Mouse (Mus musculus): ENCODE results near the gene Fap.

The Fap gene

GRCm38 (mm10) chr2:62573753-62574159 is at the start of gene Fap:
Fap (minus strand) TSS chr2:62574075.
- DNase-seq (ENCODE audit: low spot score in 2 of 2), result no peak

- DNase-seq (ENCODE audit: low spot score in 2 of 2), result no peak
Observed at GRCm38 (mm10) chr2:62623024-62623441, 49.2 kb upstream of the Fap start.

DNA sequence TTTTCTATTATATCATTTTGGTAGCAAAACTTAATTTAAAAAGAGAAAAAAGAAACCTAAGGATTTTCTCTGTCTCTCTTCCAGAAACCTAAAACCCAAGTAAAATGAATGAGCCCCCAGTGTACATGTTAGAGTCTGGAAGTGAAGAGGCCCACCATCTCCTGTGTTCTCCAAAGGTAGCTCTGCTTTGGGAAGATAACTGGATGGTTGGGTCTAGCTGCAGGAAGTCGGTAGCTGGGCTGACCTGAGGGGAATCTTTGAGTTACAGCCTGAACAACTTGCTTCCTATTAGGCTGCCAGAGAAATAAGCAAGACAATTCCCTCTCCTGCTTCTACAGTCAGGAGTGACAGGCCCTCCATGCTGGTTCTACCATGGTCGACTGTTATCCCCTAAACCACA is 45.8 kb upstream of the Fap start:
- DNase-seq (ENCODE audit: low spot score in 2 of 2), result no peak

- DNase-seq (ENCODE audit: low spot score in 2 of 2), result no peak
Observed at GRCm38 (mm10) chr2:62618934-62619341, 45.1 kb upstream of the Fap start.

- no peak for DNase-seq (ENCODE audit: low spot score in 2 of 2)
Observed at GRCm38 (mm10) chr2:62613133-62613532, 39.3 kb upstream of the Fap start.

GRCm38 (mm10) chr2:62606205-62606604 is 32.3 kb upstream of the Fap start:
- no peak for DNase-seq (ENCODE audit: low spot score in 2 of 2)

DNA sequence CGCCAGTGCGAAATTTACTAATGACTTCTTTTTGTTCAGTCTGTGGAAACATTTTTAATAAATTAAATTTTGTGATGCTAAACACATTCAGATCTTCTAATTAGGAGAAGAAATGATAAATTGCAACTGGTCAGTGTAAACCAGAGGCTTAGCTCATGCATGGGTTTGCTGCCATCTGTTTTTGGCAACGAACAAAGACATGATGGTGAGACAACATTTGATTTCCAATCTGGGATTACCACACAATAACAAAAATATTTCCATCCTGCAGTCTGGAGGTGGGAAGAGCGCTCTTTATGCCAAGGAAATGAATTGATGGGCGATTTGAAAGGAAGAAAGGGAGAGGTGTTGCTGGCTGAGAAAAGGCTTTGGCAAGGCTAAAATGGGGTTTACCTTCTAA is 29.7 kb upstream of the Fap start:
- no peak for DNase-seq (ENCODE audit: low spot score in 2 of 2)

DNA sequence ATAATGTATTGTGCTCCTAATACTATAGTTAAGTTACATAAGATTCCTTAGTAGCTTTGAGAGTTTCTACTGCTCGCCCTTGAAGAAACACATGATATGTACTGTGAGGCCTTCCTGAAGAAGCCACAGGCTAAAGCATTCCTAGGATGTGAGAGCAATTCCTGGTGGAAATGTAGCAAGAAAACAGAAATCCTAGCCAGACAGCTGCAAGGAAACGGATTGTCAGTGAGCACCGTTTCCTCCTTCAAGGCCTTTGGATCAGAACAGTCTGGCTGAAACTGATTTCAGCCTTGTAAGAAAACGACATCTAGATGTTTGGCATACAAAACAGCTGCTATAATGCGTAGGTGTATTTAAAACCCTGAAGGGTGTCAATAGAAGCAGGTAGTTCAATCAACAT is 22.7 kb upstream of the Fap start:
- no peak for DNase-seq (ENCODE audit: low spot score in 2 of 2)

DNA sequence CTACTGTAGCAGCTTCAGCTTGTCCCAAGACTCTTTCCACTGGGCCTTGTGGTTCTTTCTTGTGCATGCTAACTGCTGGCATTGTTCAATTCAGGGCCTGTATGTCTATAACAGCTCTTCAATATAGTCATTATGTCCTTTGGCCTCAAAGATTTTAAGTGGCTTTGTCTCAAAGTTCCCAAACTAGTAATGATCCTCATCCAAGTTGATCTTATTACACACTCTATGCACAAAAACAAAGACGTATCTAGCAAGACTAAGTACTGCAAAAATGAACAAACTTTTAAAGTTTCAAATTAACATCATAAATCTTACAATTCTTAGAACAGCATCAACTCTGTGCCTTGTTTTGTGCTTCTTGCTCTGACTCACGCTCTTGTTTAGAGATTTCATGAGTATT is 20.6 kb upstream of the Fap start:
- DNase-seq (ENCODE audit: low spot score in 2 of 2), result no peak

- DNase-seq (ENCODE audit: low spot score in 2 of 2), result no peak
Observed at GRCm38 (mm10) chr2:62591555-62591954, 17.7 kb upstream of the Fap start.

DNA sequence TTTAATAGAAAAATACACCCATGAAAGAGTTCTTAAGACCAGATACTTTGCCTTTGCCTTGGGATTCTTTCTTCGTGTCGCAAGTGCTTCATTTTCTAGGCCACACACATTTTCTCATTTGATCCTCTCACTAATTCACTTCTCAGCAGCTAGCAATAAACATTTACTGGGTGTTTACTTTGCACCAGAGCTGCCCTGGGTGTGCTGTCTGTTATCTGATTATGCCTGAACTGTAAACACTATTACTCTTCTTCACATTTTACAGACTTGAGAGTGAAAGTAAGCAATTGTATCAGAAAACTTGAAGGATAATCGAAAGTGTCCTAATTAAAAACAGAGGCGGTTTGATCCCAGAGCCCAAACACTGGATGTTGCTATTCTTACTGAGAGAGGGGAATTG is 15.5 kb upstream of the Fap start:
- DNase-seq (ENCODE audit: low spot score in 2 of 2), result no peak

GRCm38 (mm10) chr2:62585769-62586168 is 11.9 kb upstream of the Fap start:
- DNase-seq (ENCODE audit: low spot score in 2 of 2), result no peak

DNA sequence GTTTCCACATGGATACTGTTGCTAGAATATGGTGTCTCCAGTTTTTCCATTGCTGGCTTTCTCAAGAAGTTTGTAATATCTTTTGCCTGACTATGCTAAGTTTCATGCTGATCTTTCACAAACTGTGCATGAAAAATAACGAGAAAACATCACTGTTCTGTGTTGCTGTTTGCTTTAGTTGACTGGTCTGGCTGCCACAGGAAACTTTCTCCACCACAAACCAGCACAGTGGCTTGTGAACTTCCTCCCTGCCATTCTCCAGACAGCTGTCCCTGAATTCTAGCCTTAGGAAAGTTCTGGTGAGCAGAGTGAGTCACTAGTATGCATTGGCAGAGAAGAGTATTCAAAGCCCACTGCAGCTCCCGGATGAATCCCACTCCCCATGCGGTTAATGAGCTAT is 1.1 kb upstream of the Fap start:
- no peak for DNase-seq (ENCODE audit: low spot score in 2 of 2)

- no peak for DNase-seq (ENCODE audit: low spot score in 2 of 2)
Observed at GRCm38 (mm10) chr2:62574250-62574649, 375 bp upstream of the Fap start.

GRCm38 (mm10) chr2:62573099-62573752 is 649 bp downstream of the Fap start:
- no peak for DNase-seq (ENCODE audit: low spot score in 2 of 2)

DNA sequence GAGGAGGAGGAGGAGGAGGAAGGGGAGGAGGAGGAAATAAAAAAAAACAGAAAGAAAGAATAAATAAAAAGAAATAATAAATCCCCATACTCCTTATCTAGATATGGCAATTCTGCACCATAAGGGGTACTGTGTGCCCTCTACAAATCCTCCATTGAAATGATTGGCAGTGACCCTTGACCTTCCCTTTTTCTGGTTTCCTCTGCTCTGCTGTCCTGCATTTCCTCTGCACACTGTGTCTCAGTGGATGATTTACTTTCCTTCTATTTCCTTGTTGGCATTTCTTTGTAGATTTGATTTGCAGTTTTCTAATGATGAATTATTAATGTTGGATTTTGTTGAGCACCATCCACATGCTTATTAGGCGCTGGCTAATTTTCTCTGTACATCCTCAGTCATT is 9.2 kb downstream of the Fap start:
- no peak for DNase-seq (ENCODE audit: low spot score in 2 of 2)

DNA sequence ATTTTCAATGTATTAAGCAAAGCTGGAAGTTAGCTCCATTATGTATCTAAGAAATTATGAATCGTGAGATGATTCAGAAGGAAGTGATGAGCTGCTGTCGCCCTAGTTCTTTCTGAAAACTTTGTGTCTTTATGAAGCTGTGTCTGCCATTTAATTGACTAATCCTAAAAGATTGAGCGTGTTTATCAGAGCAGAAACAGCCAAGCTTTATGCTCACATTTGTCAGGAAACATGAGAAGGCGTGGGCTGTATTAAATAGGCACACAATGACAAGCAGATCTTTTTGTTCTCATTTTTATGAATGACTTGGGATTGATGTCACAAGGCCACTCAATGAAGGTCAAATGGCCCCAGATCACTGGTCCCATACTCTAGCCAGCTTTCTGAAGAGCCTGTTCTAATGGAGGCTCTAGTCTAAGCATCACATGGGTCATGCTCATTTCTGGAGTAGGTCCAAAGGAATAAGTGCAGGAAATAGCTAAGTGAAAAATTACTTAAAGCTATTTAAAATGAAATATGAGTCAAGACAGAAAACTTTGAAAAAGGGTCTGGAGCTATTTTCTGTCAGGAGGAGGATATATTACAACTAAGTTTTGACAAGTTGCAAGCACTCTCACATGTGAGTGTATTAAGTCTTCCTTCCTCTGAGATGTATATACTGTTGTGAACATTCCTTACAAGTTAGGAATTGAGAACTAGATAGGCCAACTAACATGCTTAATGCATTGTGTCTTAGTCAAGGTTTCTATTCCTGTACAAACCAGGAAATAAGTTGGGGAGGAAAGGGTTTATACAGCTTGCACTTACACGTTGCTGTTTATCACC is 11.0 kb downstream of the Fap start:
- DNase-seq (ENCODE audit: low spot score in 2 of 2), result no peak

GRCm38 (mm10) chr2:62557417-62557816 is 16.5 kb downstream of the Fap start:
- no peak for DNase-seq (ENCODE audit: low spot score in 2 of 2)

GRCm38 (mm10) chr2:62556349-62556748 is 17.5 kb downstream of the Fap start:
- DNase-seq (ENCODE audit: low spot score in 2 of 2), result no peak

- DNase-seq (ENCODE audit: low spot score in 2 of 2), result no peak
Observed at GRCm38 (mm10) chr2:62549659-62550058, 24.2 kb downstream of the Fap start.

- DNase-seq (ENCODE audit: low spot score in 2 of 2), result no peak
Observed at GRCm38 (mm10) chr2:62549131-62549530, 24.7 kb downstream of the Fap start.

DNA sequence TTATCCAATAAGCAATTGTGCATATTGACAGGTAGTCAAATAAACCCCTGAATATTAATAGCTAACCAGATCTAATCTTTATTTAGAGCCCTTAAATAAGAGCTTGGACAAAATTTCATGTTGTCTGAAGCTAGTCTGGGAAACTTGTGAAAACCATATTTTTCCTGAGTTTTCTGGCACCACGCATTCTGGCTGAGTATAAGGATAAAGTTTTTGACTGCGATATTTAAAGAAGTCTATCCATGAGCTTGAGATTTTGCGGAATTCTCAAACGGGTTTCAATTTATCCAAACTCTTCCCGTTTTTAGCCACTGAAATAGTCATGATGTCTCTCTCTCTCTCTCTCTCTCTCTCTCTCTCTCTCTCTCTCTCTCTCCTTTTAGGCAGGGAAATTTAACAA is 25.8 kb downstream of the Fap start:
- no peak for DNase-seq (ENCODE audit: low spot score in 2 of 2)

- DNase-seq (ENCODE audit: low spot score in 2 of 2), result no peak
Observed at GRCm38 (mm10) chr2:62535483-62535882, 38.4 kb downstream of the Fap start.
